Mouse (Mus musculus) hindbrain, embryonic 16.5 days (tissue): Measurements from ENCODE around the gene Phb. TPM values are rescaled to one million over a fixed set of nuclear protein-coding genes. Genes with fewer than 3 reads are reported as not detected.

Source experiments
- ATAC-seq: fragments of 200-750 bp; cut with Nextera tagmentation; 2 replicates; pipeline ENCODE4 v1.8.0; 2017; ENCODE audit warnings: moderate TSS enrichment, moderate library complexity
- H3K27ac ChIP-seq: fragments of 300-500 bp; sonication (generic); 2 replicates; pipeline ENCODE4 v1.5.1; 2014; ENCODE audit warnings: low read depth, mild to moderate bottlenecking, control low read depth, low read length, moderate library complexity
- H3K27me3 ChIP-seq: fragments of 300-500 bp; sonication (generic); replicated peaks from 2 replicates; pipeline ENCODE4 v1.6.1; 2014; ENCODE audit warnings: low read length; ENCODE audit not compliant: control insufficient read depth, insufficient read depth
- H3K36me3 ChIP-seq: fragments of 300-500 bp; sonication (generic); 2 replicates; pipeline ENCODE4 v1.6.1; 2014; ENCODE audit warnings: mild to moderate bottlenecking, low read length, moderate library complexity, mixed read lengths; ENCODE audit not compliant: control insufficient read depth, insufficient read depth
- H3K4me1 ChIP-seq: fragments of 300-500 bp; sonication (generic); 2 replicates; pipeline ENCODE4 v1.6.1; 2014; ENCODE audit warnings: low read depth, low read length; ENCODE audit not compliant: control insufficient read depth, insufficient read depth
- H3K4me2 ChIP-seq: fragments of 300-500 bp; sonication (generic); 2 replicates; pipeline ENCODE4 v1.6.1; 2014; ENCODE audit warnings: mild to moderate bottlenecking, low read length, control low read depth, moderate library complexity
- H3K4me3 ChIP-seq: fragments of 300-500 bp; sonication (generic); 2 replicates; pipeline ENCODE4 v1.5.1; 2014; ENCODE audit warnings: mild to moderate bottlenecking, low read length, control low read depth, moderate library complexity
- H3K9ac ChIP-seq: fragments of 300-500 bp; sonication (generic); 2 replicates; pipeline ENCODE4 v1.6.1; 2014; ENCODE audit warnings: low read depth, mild to moderate bottlenecking, control low read depth, low read length, moderate library complexity
- H3K9me3 ChIP-seq: fragments of 300-500 bp; sonication (generic); 2 replicates; pipeline ENCODE4 v1.6.1; 2014; ENCODE audit warnings: mild to moderate bottlenecking, low read length, moderate library complexity; ENCODE audit not compliant: control insufficient read depth
- WGBS: fragments of 180-500 bp; shearing (Covaris S2); extraction: QIAGEN DNeasy Blood & Tissue Kit; methylation state at CpG from one replicate; pipeline ENCODE4 v1.1.7; 2014; 5-methylcytosine and 5-hydroxymethylcytosine counted together
- polyA plus RNA-seq: library from polyadenylated mRNA; unstranded; fragments of >200 nt; fragmentation: Nextera tagmentation; extraction: Ambion mirVana; gene quantifications from 2 replicates; pipeline ENCODE4 v1.2.1, GENCODE M21; 2015

Gene Phb
- polyA plus RNA-seq, 1 experiment from 2014 or later: 189 TPM

- H3K9ac ChIP-seq: no peak overlapping the region
- ATAC-seq: no peak
- no peaks in the 10 kb centered on the region for H3K9me3 ChIP-seq
- H3K4me3 ChIP-seq: no peak overlapping the region
- H3K27me3 ChIP-seq: no peaks in the 10 kb centered on the region
- no peak overlapping the region for H3K27ac ChIP-seq
- peaks cover 37% of the 10 kb centered on the region for H3K36me3 ChIP-seq
- 88% methylated on average over 14 of the region's 14 CpGs for WGBS
- H3K4me2 ChIP-seq: no peak overlapping the region
- peaks cover 3% of the 10 kb centered on the region; the same call in 1 of the 2 replicates for H3K4me1 ChIP-seq
Observed at GRCm38 (mm10) chr11:95677925-95678701, 11.4 kb downstream of the Phb start.

- Histone ChIP-seq H3K9ac (no peak overlapping the region), H3K4me3 (no peak overlapping the region), H3K27me3 (no peaks in the 10 kb centered on the region), H3K4me2 (no peak overlapping the region), H3K27ac (no peak overlapping the region), H3K4me1 (no peaks in the 10 kb centered on the region), H3K9me3 (no peaks in the 10 kb centered on the region), H3K36me3 (peaks cover 28% of the 10 kb centered on the region)
- 78% methylated on average over 9 of the region's 9 CpGs for WGBS
- no peak for ATAC-seq
Observed at GRCm38 (mm10) chr11:95681995-95682601, 15.3 kb downstream of the Phb start.

GRCm38 (mm10) chr11:95682946-95683345, 16.2 kb downstream of the Phb start:
- WGBS: 92% methylated on average over 3 of the region's 3 CpGs
- H3K27ac ChIP-seq: no peak overlapping the region
- no peak for ATAC-seq
- H3K4me3 ChIP-seq: no peak overlapping the region
- no peak overlapping the region for H3K9ac ChIP-seq
- peaks cover 22% of the 10 kb centered on the region for H3K36me3 ChIP-seq
- H3K9me3 ChIP-seq: no peaks in the 10 kb centered on the region
- no peaks in the 10 kb centered on the region for H3K27me3 ChIP-seq
- no peaks in the 10 kb centered on the region for H3K4me1 ChIP-seq
- H3K4me2 ChIP-seq: no peak overlapping the region

GRCm38 (mm10) chr11:95686031-95686430, 19.3 kb downstream of the Phb start:
- WGBS: 4% methylated on average over 4 of the region's 4 CpGs
- Histone ChIP-seq H3K4me2 (no peak overlapping the region), H3K4me1 (no peaks in the 10 kb centered on the region), H3K9ac (no peak overlapping the region), H3K36me3 (peaks cover 5% of the 10 kb centered on the region; the same call in 1 of the 2 replicates), H3K27ac (no peak overlapping the region), H3K4me3 (no peak overlapping the region), H3K27me3 (no peaks in the 10 kb centered on the region), H3K9me3 (no peaks in the 10 kb centered on the region)
- ATAC-seq: no peak

GRCm38 (mm10) chr11:95687084-95687656, 20.4 kb downstream of the Phb start:
- no peaks in the 10 kb centered on the region for H3K27me3 ChIP-seq
- no peak overlapping the region for H3K27ac ChIP-seq
- H3K4me1 ChIP-seq: no peaks in the 10 kb centered on the region
- no peak overlapping the region for H3K4me3 ChIP-seq
- H3K9ac ChIP-seq: no peak overlapping the region; the same call in 1 of the 2 replicates
- WGBS: 44% methylated on average over 11 of the region's 11 CpGs
- no peaks in the 10 kb centered on the region for H3K36me3 ChIP-seq
- ATAC-seq: no peak
- no peak overlapping the region for H3K4me2 ChIP-seq
- no peaks in the 10 kb centered on the region for H3K9me3 ChIP-seq

GRCm38 (mm10) chr11:95688515-95688914, 21.8 kb downstream of the Phb start:
- Histone ChIP-seq H3K9ac (no peak overlapping the region), H3K27me3 (no peaks in the 10 kb centered on the region), H3K27ac (no peak overlapping the region), H3K4me3 (no peak overlapping the region), H3K4me2 (no peak overlapping the region), H3K36me3 (no peaks in the 10 kb centered on the region), H3K9me3 (no peaks in the 10 kb centered on the region), H3K4me1 (no peaks in the 10 kb centered on the region)
- WGBS: 86% methylated on average over 6 of the region's 6 CpGs
- no peak for ATAC-seq

- no peaks in the 10 kb centered on the region for H3K4me1 ChIP-seq
- no peak overlapping the region; the same call in 1 of the 2 replicates for H3K9ac ChIP-seq
- WGBS: 71% methylated on average over 7 of the region's 7 CpGs
- ATAC-seq: no peak
- H3K4me2 ChIP-seq: no peak overlapping the region
- H3K27me3 ChIP-seq: no peaks in the 10 kb centered on the region
- no peak overlapping the region for H3K4me3 ChIP-seq
- no peaks in the 10 kb centered on the region for H3K36me3 ChIP-seq
- no peak overlapping the region for H3K27ac ChIP-seq
- H3K9me3 ChIP-seq: no peaks in the 10 kb centered on the region
Observed at GRCm38 (mm10) chr11:95688981-95689380, 22.2 kb downstream of the Phb start.

- Histone ChIP-seq H3K27me3 (no peaks in the 10 kb centered on the region), H3K4me1 (no peaks in the 10 kb centered on the region), H3K9ac (no peak overlapping the region), H3K4me2 (no peak overlapping the region), H3K4me3 (no peak overlapping the region), H3K36me3 (no peaks in the 10 kb centered on the region), H3K27ac (no peak overlapping the region), H3K9me3 (no peaks in the 10 kb centered on the region)
- WGBS: 94% methylated on average over 3 of the region's 3 CpGs
- ATAC-seq: no peak
Observed at GRCm38 (mm10) chr11:95689544-95689943, 22.8 kb downstream of the Phb start.

GRCm38 (mm10) chr11:95698541-95698940, 31.8 kb downstream of the Phb start:
- no peak overlapping the region for H3K4me3 ChIP-seq
- 74% methylated on average over 5 of the region's 5 CpGs for WGBS
- ATAC-seq: no peak
- H3K27ac ChIP-seq: no peak overlapping the region
- H3K4me2 ChIP-seq: no peak overlapping the region
- H3K27me3 ChIP-seq: no peaks in the 10 kb centered on the region
- no peaks in the 10 kb centered on the region for H3K4me1 ChIP-seq
- no peaks in the 10 kb centered on the region for H3K36me3 ChIP-seq
- no peak overlapping the region for H3K9ac ChIP-seq
- no peaks in the 10 kb centered on the region for H3K9me3 ChIP-seq
